In the genomic region with DNA sequence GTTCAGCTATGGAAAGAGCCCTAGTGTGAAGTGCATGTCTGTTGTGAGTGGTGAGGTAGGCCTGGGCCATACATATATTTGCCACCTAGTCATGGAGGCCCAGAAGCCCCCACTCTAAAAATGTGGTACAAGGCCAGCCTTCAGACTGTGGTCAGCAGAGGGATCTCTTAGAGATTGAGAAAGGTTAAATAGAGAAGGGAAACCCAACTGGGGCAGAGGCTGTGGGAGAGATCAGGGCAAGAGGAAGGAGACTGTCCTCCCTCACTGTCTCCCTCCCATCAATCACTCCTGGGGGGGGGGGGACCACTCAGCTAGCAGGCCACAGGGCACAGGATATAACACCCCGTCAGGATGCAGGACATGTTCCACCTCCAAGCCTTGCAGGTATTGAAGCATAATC, we compare ENCODE assay signal across 16 mouse cellular contexts.
DNase-seq lines count a peak whose midpoint lies in the region; TF ChIP-seq lines count a peak whose summit lies in the region.
"Had no signal": no experiment of that assay in that cellular context is flagged by ENCODE, and none has a peak within 500 bp of the region (broad histone marks: within the 10 kb centered on the region; RNA-seq: fewer than 3 reads in every experiment).

No protein-coding gene starts in this region.

- DNase-seq in heart, adult 11 months = peak; percentile 95
- DNase-seq in heart, postnatal 14 days = no peak
- DNase-seq in left cerebral cortex, adult 2 months (ENCODE audit: extremely low spot score in 1 of 2, low spot score in 2 of 2) = no peak
- no peak for DNase-seq in left cerebral cortex, adult 11 months (ENCODE audit: low spot score)
- DNase-seq in cerebellum, adult 9-10 months = no peak
- no peak for DNase-seq in left cerebral cortex, postnatal 14 days (ENCODE audit: low spot score in 2 of 2)
- DNase-seq: adrenal gland, postnatal 25 days; cerebellum, postnatal 25 days; heart, adult 18-20 months; lung, embryonic 14.5 days; retina, postnatal 1 day; spleen, adult 18-20 months had no signal

- intact Hi-C loops in heart, postnatal 14 days (cut with DNase I) = no loop called here
- intact Hi-C loops in left cerebral cortex, adult 2 months (cut with DNase I) = no loop called here
- intact Hi-C loops in left cerebral cortex, postnatal 14 days (cut with DNase I) = no loop called here

- TF ChIP-seq CTCF in left cerebral cortex, adult 2 months (IDR thresholded peaks at IDR 0.05) = no peak

- peak overlapping the region; percentile 44; the same call in 1 of the 2 replicates for H3K27ac ChIP-seq in left cerebral cortex, adult 2 months
- peak overlapping the region; percentile 96 for H3K27ac ChIP-seq in brown adipose tissue, adult 24 weeks (replicated peaks; ENCODE audit: low read depth, low read length)
- peak overlapping the region; percentile 94 for H3K27ac ChIP-seq in macrophage
- H3K27ac ChIP-seq: forebrain, embryonic 12.5 days; neural tube, embryonic 15.5 days had no signal

- H3K36me3 ChIP-seq in macrophage (ENCODE audit: inconsistent target) = no peaks in the 10 kb centered on the region
- H3K36me3 ChIP-seq: forebrain, embryonic 12.5 days; neural tube, embryonic 15.5 days had no signal

- H3K79me2 ChIP-seq in macrophage (ENCODE audit: inconsistent target) = no peaks in the 10 kb centered on the region

- H3K4me3 ChIP-seq in left cerebral cortex, adult 2 months = no peak overlapping the region
- H3K4me3 ChIP-seq in brown adipose tissue, adult 24 weeks (ENCODE audit: insufficient read depth, low read depth, low read length) = no peak overlapping the region
- H3K4me3 ChIP-seq in macrophage (ENCODE audit: inconsistent target) = no peak overlapping the region
- H3K4me3 ChIP-seq: forebrain, embryonic 12.5 days; neural tube, embryonic 15.5 days had no signal

- H3K4me1 ChIP-seq in brown adipose tissue, adult 24 weeks (ENCODE audit: control insufficient read depth, insufficient read depth, insufficient read length, low read length) = peaks cover 40% of the 10 kb centered on the region

- WGBS in macrophage (ENCODE audit: missing documents) = 27% methylated on average over 1 of the region's 1 CpGs

Comparison
In these comparisons a context has a peak if more than half of its experiments do, and no peak if none do; other contexts are left out.
1. H3K27ac ChIP-seq: peak in every context shown above with its lines; median percentile 96 in brown adipose tissue, adult 24 weeks; 94 in macrophage; 44 in left cerebral cortex, adult 2 months.